Mouse (Mus musculus) adrenal gland, postnatal 14 days (tissue): ENCODE data around the gene Praf2. TPM values are rescaled to one million over a fixed set of nuclear protein-coding genes. Genes with fewer than 3 reads are reported as not detected.

Source experiments
- DNase-seq: peaks from one replicate; pipeline ENCODE4 v3.0.0; 2021; ENCODE audit warnings: mixed read lengths
- total RNA-seq: library from RNA; stranded (reverse); gene quantifications from 2 replicates; pipeline ENCODE4 v1.2.3, GENCODE M21; 2021

Praf2 gene
- total RNA-seq, 1 experiment from 2014 or later = 11.1 TPM

DNA sequence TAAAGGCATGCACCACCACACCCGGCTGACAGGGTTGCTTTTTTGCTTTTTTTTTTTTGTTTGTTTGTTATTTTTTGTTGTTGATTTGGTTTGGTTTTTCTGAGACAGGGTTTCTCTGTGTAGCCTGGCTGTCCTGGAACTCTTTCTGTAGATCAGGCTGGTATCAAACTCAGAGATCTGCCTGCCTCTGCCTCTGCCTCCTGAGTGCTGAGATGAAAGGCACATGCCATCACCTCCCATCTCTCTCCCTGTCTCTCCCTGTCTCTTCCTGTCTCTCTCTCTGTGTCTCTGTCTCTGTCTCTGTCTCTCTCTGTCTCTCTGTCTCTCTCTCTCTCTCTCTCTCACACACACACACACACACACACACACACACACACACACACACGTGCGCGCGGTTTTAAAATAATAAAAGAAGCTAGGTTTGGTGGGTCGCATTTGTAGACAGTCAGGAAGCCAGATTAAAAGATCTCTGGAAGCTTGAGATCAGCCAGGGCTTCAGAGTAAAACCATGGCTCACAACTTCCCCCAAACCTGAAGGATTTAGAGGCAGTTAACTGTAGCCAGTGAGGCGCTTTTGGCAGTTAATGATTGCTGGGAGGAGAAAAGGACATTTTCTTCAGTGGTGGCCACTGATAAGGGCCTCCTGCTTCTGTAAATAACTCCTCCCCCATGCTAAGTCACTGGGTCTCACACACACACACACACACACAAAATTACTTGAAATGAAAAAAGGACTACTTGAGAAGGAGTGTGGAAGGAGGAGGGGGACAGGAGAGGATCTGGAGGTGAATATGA is 50.4 kb downstream of the Praf2 start:
- DNase-seq = no peak

DNA sequence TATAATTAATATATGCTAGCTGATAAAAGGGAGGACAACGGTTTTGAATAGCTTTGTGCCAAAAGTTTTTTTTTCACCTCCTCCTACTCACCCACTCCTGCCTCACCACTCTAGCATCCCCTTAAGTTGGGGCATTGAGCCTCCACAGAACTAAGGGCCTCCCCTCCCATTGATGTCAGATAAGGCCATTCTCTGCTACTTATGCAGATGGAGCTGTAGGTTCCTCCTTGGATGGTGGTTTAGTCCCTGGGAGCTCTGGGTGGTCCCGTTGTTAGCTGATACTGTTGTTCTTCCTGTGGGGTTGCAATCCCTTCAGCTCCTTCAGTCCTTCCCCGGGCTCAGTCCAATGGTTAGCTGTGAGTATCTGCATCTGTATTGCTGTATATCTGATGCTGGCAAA is 51.1 kb downstream of the Praf2 start:
- DNase-seq = no peak

Other genes starting within 250 kb of the Praf2 start
- gene Foxp3, start 154.8 kb upstream of the Praf2 start, total RNA-seq = 0.48 and 1.1 TPM in 2 replicates
- 3.0 and 4.1 TPM in 2 replicates for gene Ppp1r3f, start 154.2 kb upstream of the Praf2 start, total RNA-seq
- gene Ccdc22, start 122.9 kb upstream of the Praf2 start, total RNA-seq = 17.7 and 20.7 TPM in 2 replicates
- gene Cacna1f, start 121.4 kb upstream of the Praf2 start, total RNA-seq = not detected in 2 replicates
- gene Syp, start 90.0 kb upstream of the Praf2 start, total RNA-seq = 41.0 and 57.2 TPM in 2 replicates
- gene Prickle3, start 71.2 kb upstream of the Praf2 start, total RNA-seq = 16.0 and 19.8 TPM in 2 replicates
- gene Plp2, start 57.0 kb upstream of the Praf2 start, total RNA-seq = 75.2 and 76.6 TPM in 2 replicates
- gene Magix, start 47.2 kb upstream of the Praf2 start, total RNA-seq = 4.2 and 5.1 TPM in 2 replicates
- gene Gpkow, start 31.3 kb upstream of the Praf2 start, total RNA-seq = 45.4 and 47.9 TPM in 2 replicates
- gene Wdr45, start 14.1 kb upstream of the Praf2 start, total RNA-seq = 51.1 and 57.3 TPM in 2 replicates
- 0.52 TPM in 1 of 2 replicates, not detected in the other for gene Gm45208, start 6.2 kb upstream of the Praf2 start, total RNA-seq
- 4.2 TPM in 2 replicates for gene Ccdc120, start 22.5 kb downstream of the Praf2 start, total RNA-seq
- 41.0 and 45.4 TPM in 2 replicates for gene Tfe3, start 34.1 kb downstream of the Praf2 start, total RNA-seq
- 49.0 and 56.4 TPM in 2 replicates for gene Gripap1, start 61.3 kb downstream of the Praf2 start, total RNA-seq
- gene Kcnd1, start 93.8 kb downstream of the Praf2 start, total RNA-seq = 0.93 and 1.3 TPM in 2 replicates
- gene Otud5, start 112.9 kb downstream of the Praf2 start, total RNA-seq = 62.4 and 64.8 TPM in 2 replicates
- gene Pim2, start 149.8 kb downstream of the Praf2 start, total RNA-seq = 7.4 and 9.8 TPM in 2 replicates
- 33.4 and 38.0 TPM in 2 replicates for gene Slc35a2, start 155.6 kb downstream of the Praf2 start, total RNA-seq
- gene Pqbp1, start 170.8 kb downstream of the Praf2 start, total RNA-seq = 94.6 and 98.0 TPM in 2 replicates
- 83.5 and 99.8 TPM in 2 replicates for gene Timm17b, start 170.9 kb downstream of the Praf2 start, total RNA-seq
- gene Gm10491, start 179.4 kb downstream of the Praf2 start, total RNA-seq = not detected in 2 replicates
- not detected in 2 replicates for gene Gm10490, start 181.1 kb downstream of the Praf2 start, total RNA-seq
- 40.3 and 50.2 TPM in 2 replicates for gene Pcsk1n, start 191.4 kb downstream of the Praf2 start, total RNA-seq
- gene Eras, start 200.2 kb downstream of the Praf2 start, total RNA-seq = not detected in 2 replicates
- gene Hdac6, start 219.4 kb downstream of the Praf2 start, total RNA-seq = 18.1 and 18.2 TPM in 2 replicates
- gene Gata1, start 249.6 kb downstream of the Praf2 start, total RNA-seq = 0.38 and 2.5 TPM in 2 replicates